In the genomic region with DNA sequence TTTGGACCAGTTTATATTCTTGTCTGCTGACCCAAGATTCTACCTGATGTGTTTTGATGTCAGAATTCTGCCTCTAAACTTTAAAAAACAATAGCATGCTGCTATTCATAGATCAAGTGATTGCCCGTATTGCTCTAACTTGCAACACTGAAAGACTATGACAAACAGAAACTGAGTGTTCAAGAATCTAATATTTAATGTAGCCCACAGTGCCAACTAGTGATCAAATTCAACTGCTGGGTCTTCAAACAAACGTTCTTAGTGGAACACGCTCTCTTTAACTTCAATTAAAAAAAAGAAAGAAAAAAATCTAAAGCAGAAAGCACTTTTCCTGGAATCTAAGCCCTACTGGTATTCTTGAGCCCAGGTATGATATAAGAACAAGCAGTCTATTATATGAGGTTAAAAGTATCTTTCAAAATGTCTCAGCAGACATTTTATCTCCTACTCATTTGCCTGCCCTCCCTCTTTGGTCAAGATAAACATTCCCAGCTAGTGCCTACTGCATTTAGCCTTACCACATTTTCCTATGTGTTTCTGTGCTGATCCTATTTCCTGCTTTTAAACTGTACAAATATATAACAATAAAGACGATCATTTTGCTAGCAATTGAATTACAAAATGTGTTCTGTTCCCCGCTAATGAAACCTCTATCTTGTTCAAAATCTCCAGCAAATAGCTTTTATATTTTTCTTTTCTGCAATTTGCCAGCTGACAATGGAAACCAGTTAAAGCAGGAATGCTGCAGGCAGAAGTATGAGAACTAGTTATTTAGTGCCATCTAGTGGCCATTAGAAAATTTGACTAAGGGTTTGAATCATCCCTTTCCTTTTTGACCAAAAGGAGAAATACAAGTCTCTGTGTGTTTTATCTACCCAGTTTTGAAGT, we compare ENCODE assay signal across 8 mouse cellular contexts. TPM values are rescaled to one million over a fixed set of nuclear protein-coding genes. Genes with fewer than 3 reads are reported as not detected.
A peak's percentile ranks its signal among the peaks of the same experiment; 100 is the strongest.
DNase-seq lines count a peak whose midpoint lies in the region; ATAC-seq and TF ChIP-seq lines count a peak whose summit lies in the region.

No protein-coding gene starts in this region.

- no peaks in the 10 kb centered on the region for H3K79me2 ChIP-seq in myocyte (ENCODE audit: control insufficient read depth, insufficient read depth)

- H3K36me3 ChIP-seq in hindbrain, embryonic 13.5 days: no peaks in the 10 kb centered on the region
- H3K36me3 ChIP-seq in myocyte (ENCODE audit: control insufficient read depth, insufficient read depth): no peaks in the 10 kb centered on the region

- intact Hi-C loops in left cerebral cortex, postnatal 4 days (cut with DNase I): no loop called here

- no peak overlapping the region for H3K4me2 ChIP-seq in hindbrain, embryonic 13.5 days
- H3K4me2 ChIP-seq in myocyte (ENCODE audit: low read depth): peak overlapping the region; percentile 57

- no peak overlapping the region for H3ac ChIP-seq in myocyte (ENCODE audit: control insufficient read depth, insufficient read length)

- no peak overlapping the region for H3K27ac ChIP-seq in hindbrain, embryonic 13.5 days

- peak; percentile 86 for ATAC-seq in hindbrain, embryonic 13.5 days (ENCODE audit: low FRiP score)

- H3K9me3 ChIP-seq in hindbrain, embryonic 13.5 days: no peaks in the 10 kb centered on the region

- H3K4me3 ChIP-seq in hindbrain, embryonic 13.5 days: no peak overlapping the region
- no peak overlapping the region for H3K4me3 ChIP-seq in myocyte

- WGBS in hindbrain, embryonic 13.5 days: 58% methylated on average over 5 of the region's 5 CpGs

- no peak overlapping the region for H3K9ac ChIP-seq in hindbrain, embryonic 13.5 days

- no peak for TF ChIP-seq POLR2A in myocyte (IDR thresholded peaks at IDR 0.05; ENCODE audit: insufficient read length, low read depth)

- DNase-seq in left cerebral cortex, adult 11 months (ENCODE audit: low spot score): peak; percentile 12
- no peak for DNase-seq in left cerebral cortex, adult 9 months (ENCODE audit: low spot score in 2 of 2)
- DNase-seq in adipocyte (ENCODE audit: low spot score): peak; percentile 82
- no peak for DNase-seq in spleen, adult 12 weeks (ENCODE audit: low spot score)
- no peak for DNase-seq in ovary, postnatal 36 days (ENCODE audit: low spot score)
- no peak for DNase-seq in left cerebral cortex, postnatal 4 days

- no peaks in the 10 kb centered on the region for H3K4me1 ChIP-seq in hindbrain, embryonic 13.5 days (replicated peaks)

- no peaks in the 10 kb centered on the region for H3K27me3 ChIP-seq in hindbrain, embryonic 13.5 days
- peaks cover 13% of the 10 kb centered on the region for H3K27me3 ChIP-seq in myocyte (ENCODE audit: control insufficient read depth, insufficient read depth, insufficient read length)

TF ChIP-seq in myocyte, 11 proteins besides CTCF, POLR2A, EP300 and RAD21:
- TF ChIP-seq CEBPB (IDR thresholded peaks at IDR 0.05; ENCODE audit: insufficient read depth, poor library complexity, severe bottlenecking) (0 out of 2 replicates have a peak, but pooled peaks have one; percentile 22), TCF12 (IDR thresholded peaks at IDR 0.05; ENCODE audit: insufficient read depth, poor library complexity, severe bottlenecking) (no peak)

RNA-seq across cellular contexts. Expression of gene 5730480H06Rik, which starts 17.6 kb away (rescaled TPM):
- polyA plus RNA-seq in hindbrain, embryonic 13.5 days (2015; fragmentation: Nextera tagmentation; extraction: Ambion mirVana): 19.2 and 21.2 TPM in 2 replicates
- polyA plus RNA-seq in myocyte (2012; fragmentation: generic; extraction: Trizol): 4.8 TPM
- total RNA-seq in left cerebral cortex, postnatal 4 days (2021): 10 to 100 TPM; 18.1 to 21.0 TPM

Comparison
In these comparisons a context has a peak if more than half of its experiments do, and no peak if none do; other contexts are left out.
1. DNase-seq: peak in left cerebral cortex, adult 11 months (single experiment) and adipocyte (single experiment); none in left cerebral cortex, adult 9 months (0 of 2), spleen, adult 12 weeks (single experiment), ovary, postnatal 36 days (single experiment) and left cerebral cortex, postnatal 4 days (single experiment).